Mouse (Mus musculus) heart, embryonic 16.5 days (tissue): ENCODE measurements at regions not wholly inside any gene's neighbourhood (a gene's known extent, or its start where the extent isn't known, plus 50 kb on each side); places are given as distances from the start of the nearest gene placed in this dataset.

Source experiments
- ATAC-seq: fragments of 200-750 bp; cut with Nextera tagmentation; replicated peaks from 2 replicates; pipeline ENCODE4 v1.8.0; 2017; ENCODE audit warnings: moderate number of reproducible peaks; ENCODE audit not compliant: insufficient read depth, low FRiP score; ENCODE audit errors: extremely low read depth
- H3K27ac ChIP-seq: fragments of 300-500 bp; sonication (generic); 2 replicates; pipeline ENCODE4 v1.5.1; 2014; ENCODE audit warnings: mild to moderate bottlenecking, low read length, control low read depth, moderate library complexity
- H3K27me3 ChIP-seq: fragments of 300-500 bp; sonication (generic); 2 replicates; pipeline ENCODE4 v1.6.1; 2014; ENCODE audit warnings: low read length, mixed read lengths; ENCODE audit not compliant: control insufficient read depth, insufficient read depth
- H3K36me3 ChIP-seq: fragments of 300-500 bp; sonication (generic); 2 replicates; pipeline ENCODE4 v1.6.1; 2014; ENCODE audit not compliant: control insufficient read depth, insufficient read depth
- H3K4me1 ChIP-seq: fragments of 300-500 bp; sonication (generic); 2 replicates; pipeline ENCODE4 v1.6.1; 2014; ENCODE audit warnings: low read length, mixed read lengths; ENCODE audit not compliant: control insufficient read depth, insufficient read depth
- H3K4me2 ChIP-seq: fragments of 300-500 bp; sonication (generic); 2 replicates; pipeline ENCODE4 v1.6.1; 2014; ENCODE audit warnings: low read depth, mild to moderate bottlenecking, control low read depth, low read length
- H3K4me3 ChIP-seq: fragments of 300-500 bp; sonication (generic); 2 replicates; pipeline ENCODE4 v1.5.1; 2014; ENCODE audit warnings: mild to moderate bottlenecking, control low read depth, low read length
- H3K9ac ChIP-seq: fragments of 300-500 bp; sonication (generic); 2 replicates; pipeline ENCODE4 v1.6.1; 2014; ENCODE audit warnings: low read length, control low read depth
- H3K9me3 ChIP-seq: fragments of 300-500 bp; sonication (generic); replicated peaks from 2 replicates; pipeline ENCODE4 v1.6.1; 2016; ENCODE audit warnings: low read length; ENCODE audit not compliant: control insufficient read depth
- WGBS: fragments of 180-500 bp; shearing (Covaris S2); extraction: QIAGEN DNeasy Blood & Tissue Kit; methylation state at CpG from one replicate; pipeline ENCODE4 v1.1.7; 2014; 5-methylcytosine and 5-hydroxymethylcytosine counted together

DNA sequence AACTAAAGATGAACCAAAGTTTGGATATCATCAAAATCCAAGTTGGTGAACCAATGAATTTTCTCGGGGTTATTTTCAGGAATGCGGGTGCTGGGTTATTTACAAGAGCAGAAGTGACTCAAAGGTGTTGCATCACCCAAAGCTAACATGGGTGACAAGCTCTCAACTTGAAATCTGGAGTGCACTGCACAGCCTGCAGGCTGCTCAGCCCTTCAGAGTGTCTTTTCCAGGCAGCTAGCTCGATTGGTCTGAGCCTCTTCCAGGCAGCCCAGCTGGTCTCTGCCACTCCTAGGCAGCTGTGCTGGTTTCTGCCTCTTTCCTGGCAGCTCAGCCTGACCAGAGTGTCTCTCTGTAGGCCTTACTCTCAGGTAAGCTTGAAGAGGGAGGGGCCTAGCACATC is 251.9 kb upstream of the Gap43 start:
- 65% methylated on average over 3 of the region's 3 CpGs for WGBS
- no peak for ATAC-seq

GRCm38 (mm10) chr16:42591530-42591929 is 251.1 kb upstream of the Gap43 start:
- Histone ChIP-seq H3K27ac (no peak overlapping the region), H3K4me1 (no peaks in the 10 kb centered on the region), H3K9ac (no peak overlapping the region), H3K4me3 (no peak overlapping the region), H3K36me3 (no peaks in the 10 kb centered on the region), H3K9me3 (no peaks in the 10 kb centered on the region), H3K4me2 (no peak overlapping the region), H3K27me3 (no peaks in the 10 kb centered on the region)
- no peak for ATAC-seq
- WGBS: 72% methylated on average over 5 of the region's 5 CpGs

More for the DNA sequence above, 251.9 kb upstream of the Gap43 start:
- no peaks in the 10 kb centered on the region for H3K36me3 ChIP-seq
- no peak overlapping the region for H3K4me3 ChIP-seq
- H3K9me3 ChIP-seq: no peaks in the 10 kb centered on the region
- no peak overlapping the region for H3K4me2 ChIP-seq
- no peaks in the 10 kb centered on the region for H3K4me1 ChIP-seq
- no peak overlapping the region for H3K27ac ChIP-seq
- no peaks in the 10 kb centered on the region for H3K27me3 ChIP-seq
- no peak overlapping the region for H3K9ac ChIP-seq

GRCm38 (mm10) chr16:42586196-42586595 is 245.7 kb upstream of the Gap43 start:
- no peaks in the 10 kb centered on the region for H3K4me1 ChIP-seq
- no peak overlapping the region for H3K27ac ChIP-seq
- no peak for ATAC-seq
- H3K36me3 ChIP-seq: no peaks in the 10 kb centered on the region
- H3K9ac ChIP-seq: no peak overlapping the region
- no peak overlapping the region for H3K4me3 ChIP-seq
- H3K9me3 ChIP-seq: no peaks in the 10 kb centered on the region
- H3K27me3 ChIP-seq: no peaks in the 10 kb centered on the region
- H3K4me2 ChIP-seq: no peak overlapping the region

DNA sequence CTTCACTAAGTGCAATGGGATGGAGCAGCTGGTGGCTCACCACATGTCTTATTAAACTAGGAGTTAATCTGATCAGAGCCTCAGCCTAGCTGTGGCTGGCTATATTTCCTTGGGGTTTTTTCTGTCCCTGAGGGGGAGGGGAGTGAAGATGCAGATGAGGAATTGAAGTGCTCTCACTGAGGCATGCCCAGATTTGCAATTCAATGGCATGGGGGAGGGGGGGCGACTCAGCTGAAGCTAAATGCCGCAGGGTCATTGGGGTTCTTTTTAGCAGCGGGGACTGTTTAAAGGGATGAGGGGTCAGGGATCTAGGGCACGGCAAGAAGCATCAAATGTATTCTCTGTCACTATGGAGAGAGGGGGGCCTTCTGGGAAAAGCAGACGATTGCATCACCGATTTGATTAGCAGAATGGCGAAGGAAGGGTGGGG is 235.1 kb upstream of the Gap43 start:
- H3K36me3 ChIP-seq: no peaks in the 10 kb centered on the region
- H3K27me3 ChIP-seq: no peaks in the 10 kb centered on the region
- whole genome bisulfite sequencing: 14% methylated on average over 7 of the region's 7 CpGs
- no peaks in the 10 kb centered on the region for H3K9me3 ChIP-seq
- H3K9ac ChIP-seq: no peak overlapping the region
- no peak overlapping the region for H3K4me3 ChIP-seq
- H3K4me1 ChIP-seq: no peaks in the 10 kb centered on the region
- no peak overlapping the region for H3K4me2 ChIP-seq
- no peak for ATAC-seq
- no peak overlapping the region for H3K27ac ChIP-seq

DNA sequence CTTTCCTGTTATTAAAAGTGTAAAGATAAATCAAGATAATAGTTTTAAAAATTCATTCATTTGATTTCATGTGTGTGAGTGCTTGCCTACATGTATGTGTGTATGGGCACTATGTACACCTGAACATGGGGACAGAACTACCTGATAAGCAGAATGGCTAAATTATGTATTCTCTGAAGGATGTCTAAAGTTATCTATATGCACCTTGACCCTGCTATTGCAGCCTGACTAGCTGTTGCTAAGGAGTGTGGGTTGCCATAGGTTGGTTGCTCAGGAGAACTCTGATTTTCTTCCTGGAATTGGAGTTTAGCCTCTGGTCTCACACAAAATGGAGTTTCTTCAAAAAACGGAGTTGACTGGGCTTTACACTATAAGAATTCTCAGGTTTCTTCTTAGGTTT is 234.5 kb upstream of the Gap43 start:
- Histone ChIP-seq H3K4me2 (no peak overlapping the region), H3K4me1 (no peaks in the 10 kb centered on the region), H3K27ac (no peak overlapping the region), H3K9me3 (no peaks in the 10 kb centered on the region), H3K9ac (no peak overlapping the region), H3K4me3 (no peak overlapping the region), H3K36me3 (no peaks in the 10 kb centered on the region), H3K27me3 (no peaks in the 10 kb centered on the region)
- no peak for ATAC-seq
- WGBS: 32% methylated on average over 1 of the region's 1 CpGs

GRCm38 (mm10) chr16:42570246-42570996 is 230.0 kb upstream of the Gap43 start:
- no peak overlapping the region for H3K9ac ChIP-seq
- H3K9me3 ChIP-seq: no peaks in the 10 kb centered on the region
- WGBS: 74% methylated on average over 6 of the region's 6 CpGs
- H3K27me3 ChIP-seq: no peaks in the 10 kb centered on the region
- no peak overlapping the region for H3K4me3 ChIP-seq
- no peak overlapping the region for H3K4me2 ChIP-seq
- no peak for ATAC-seq
- no peak overlapping the region for H3K27ac ChIP-seq
- H3K4me1 ChIP-seq: no peaks in the 10 kb centered on the region
- H3K36me3 ChIP-seq: no peaks in the 10 kb centered on the region

GRCm38 (mm10) chr16:42569335-42569734 is 228.9 kb upstream of the Gap43 start:
- 76% methylated on average over 2 of the region's 2 CpGs for WGBS
- Histone ChIP-seq H3K9me3 (no peaks in the 10 kb centered on the region), H3K27me3 (no peaks in the 10 kb centered on the region), H3K4me1 (no peaks in the 10 kb centered on the region), H3K4me3 (no peak overlapping the region), H3K27ac (no peak overlapping the region), H3K4me2 (no peak overlapping the region), H3K9ac (no peak overlapping the region), H3K36me3 (no peaks in the 10 kb centered on the region)
- no peak for ATAC-seq

DNA sequence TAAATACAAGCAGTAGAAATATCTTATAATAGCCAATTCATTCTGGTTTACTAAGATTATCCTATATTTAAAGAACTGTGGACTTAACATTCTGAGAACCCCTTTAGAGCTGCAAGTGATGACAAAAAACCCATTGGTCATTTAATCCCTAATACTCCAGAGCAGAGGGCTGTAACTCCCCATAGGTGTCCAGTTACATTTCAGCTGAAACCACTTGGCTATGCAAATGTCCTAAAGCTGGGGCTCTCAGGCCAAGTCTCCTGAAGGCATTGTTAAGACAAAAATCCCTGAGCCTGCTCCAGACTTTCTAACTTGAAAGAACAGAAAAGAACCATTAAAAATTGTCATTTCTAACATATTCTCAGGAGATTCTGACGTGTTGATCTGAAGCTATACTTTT is 209.1 kb upstream of the Gap43 start:
- Histone ChIP-seq H3K4me3 (no peak overlapping the region), H3K27me3 (no peaks in the 10 kb centered on the region), H3K4me1 (no peaks in the 10 kb centered on the region), H3K9ac (no peak overlapping the region), H3K4me2 (no peak overlapping the region), H3K9me3 (no peaks in the 10 kb centered on the region), H3K27ac (no peak overlapping the region), H3K36me3 (no peaks in the 10 kb centered on the region)
- 67% methylated on average over 1 of the region's 1 CpGs for WGBS
- no peak for ATAC-seq

- Histone ChIP-seq H3K27me3 (no peaks in the 10 kb centered on the region), H3K9me3 (no peaks in the 10 kb centered on the region), H3K27ac (no peak overlapping the region), H3K4me1 (no peaks in the 10 kb centered on the region), H3K9ac (no peak overlapping the region), H3K36me3 (no peaks in the 10 kb centered on the region), H3K4me3 (no peak overlapping the region), H3K4me2 (no peak overlapping the region)
- WGBS: 59% methylated on average over 14 of the region's 14 CpGs
- no peak for ATAC-seq
Measured at GRCm38 (mm10) chr16:42546229-42547163, 206.0 kb upstream of the Gap43 start.
